Mouse (Mus musculus): Measurements from ENCODE around the gene Ost4.

DNA sequence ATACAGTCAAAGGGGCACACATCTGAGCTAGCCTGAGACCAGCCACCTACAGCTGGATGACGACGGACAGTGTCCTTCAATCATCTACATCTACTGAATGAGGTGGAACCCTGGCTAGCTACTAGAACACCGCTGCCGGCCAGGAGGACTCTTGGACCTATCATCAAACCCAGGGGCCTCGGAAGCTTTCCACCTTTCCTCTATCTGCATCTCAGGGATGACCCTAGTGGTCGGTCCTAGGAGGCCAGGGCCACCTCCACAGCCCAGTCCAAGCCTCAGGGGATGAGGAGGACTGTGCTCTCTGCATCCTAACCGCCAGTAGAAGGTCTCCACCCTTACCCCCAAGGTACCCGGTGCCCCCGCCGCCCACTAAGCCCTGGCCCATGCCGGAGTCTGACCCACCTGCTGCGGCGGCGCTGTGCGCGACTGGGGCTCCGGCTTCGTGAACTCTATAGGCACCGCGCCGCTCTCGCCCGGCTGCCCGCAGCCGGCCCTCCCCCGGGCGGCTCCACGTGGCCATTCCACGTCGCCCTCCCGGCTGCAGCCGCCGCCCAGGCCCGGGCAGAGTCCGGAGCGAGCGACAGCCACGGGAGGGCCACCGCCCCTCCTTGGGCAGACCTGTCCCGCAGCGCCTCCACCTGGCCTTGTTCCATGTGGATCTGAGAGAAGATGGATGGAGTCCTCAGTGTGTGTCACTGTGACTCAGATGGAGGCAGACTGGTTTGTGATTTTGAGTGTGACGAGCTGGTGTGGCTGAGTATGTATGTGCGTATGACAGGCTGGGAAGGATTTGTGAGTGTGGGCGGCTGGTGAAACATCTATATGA lies 37.6 kb upstream of the Ost4 start, which contains the start of gene Cgref1:
- TF ChIP-seq POLR2A (IDR thresholded peaks at IDR 0.05; ENCODE audit: insufficient read depth, low read depth, low read length) (no peak), CTCF (IDR thresholded peaks at IDR 0.05; ENCODE audit: insufficient read depth, low read depth, low read length) (0 out of 2 replicates have a peak, but pooled peaks have one; percentile 13)
